Mouse (Mus musculus) neural tube, embryonic 12.5 days (tissue): ENCODE data around the gene Col9a3. TPM values are rescaled to one million over a fixed set of nuclear protein-coding genes. Genes with fewer than 3 reads are reported as not detected.

ENCODE experiments used
- ATAC-seq: fragments of 200-750 bp; cut with Nextera tagmentation; 2 replicates; pipeline ENCODE4 v1.8.0; 2017; ENCODE audit warnings: low read depth, mild to moderate bottlenecking, moderate TSS enrichment, moderate library complexity; ENCODE audit not compliant: low FRiP score
- H3K27ac ChIP-seq: fragments of 300-500 bp; sonication (generic); 2 replicates; pipeline ENCODE4 v1.5.1; 2016
- H3K27me3 ChIP-seq: fragments of 300-500 bp; sonication (generic); replicated peaks from 2 replicates; pipeline ENCODE4 v1.6.1; 2016; ENCODE audit warnings: mild to moderate bottlenecking
- H3K36me3 ChIP-seq: fragments of 300-500 bp; sonication (generic); 2 replicates; pipeline ENCODE4 v1.6.1; 2016; ENCODE audit warnings: mild to moderate bottlenecking
- H3K4me1 ChIP-seq: fragments of 300-500 bp; sonication (generic); 2 replicates; pipeline ENCODE4 v1.6.1; 2016
- H3K4me2 ChIP-seq: fragments of 300-500 bp; sonication (generic); replicated peaks from 2 replicates; pipeline ENCODE4 v1.6.1; 2016; ENCODE audit warnings: mild to moderate bottlenecking
- H3K4me3 ChIP-seq: fragments of 300-500 bp; sonication (generic); 2 replicates; pipeline ENCODE4 v1.5.1; 2016
- H3K9ac ChIP-seq: fragments of 300-500 bp; sonication (generic); 2 replicates; pipeline ENCODE4 v1.6.1; 2016; ENCODE audit warnings: mild to moderate bottlenecking
- H3K9me3 ChIP-seq: fragments of 300-500 bp; sonication (generic); 2 replicates; pipeline ENCODE4 v1.6.1; 2016; ENCODE audit warnings: mild to moderate bottlenecking
- WGBS: fragments of 180-500 bp; shearing (Covaris S2); methylation state at CpG from one replicate; pipeline ENCODE4 v1.1.7; 2016; 5-methylcytosine and 5-hydroxymethylcytosine counted together
- polyA plus RNA-seq: library from polyadenylated mRNA; unstranded; fragments of >200 nt; fragmentation: Nextera tagmentation; extraction: Ambion mirVana; gene quantifications from 2 replicates; pipeline ENCODE4 v1.2.1, GENCODE M21; 2016

The Col9a3 gene
- polyA plus RNA-seq, 1 experiment from 2014 or later = 52.2 TPM

GRCm38 (mm10) chr2:180582481-180583153 is 15.0 kb upstream of the Col9a3 start:
- ATAC-seq = peak; percentile 73
- Histone ChIP-seq H3K27ac (0 out of 2 replicates have a peak overlapping the region, but pooled peaks have one; percentile 46), H3K4me3 (peak overlapping the region; percentile 84), H3K4me2 (peak overlapping the region; percentile 97), H3K9ac (peak overlapping the region; percentile 96), H3K9me3 (no peaks in the 10 kb centered on the region), H3K4me1 (peaks cover 17% of the 10 kb centered on the region), H3K27me3 (no peaks in the 10 kb centered on the region), H3K36me3 (peaks cover 21% of the 10 kb centered on the region)
- WGBS = under 1% methylated on average over 57 of the region's 57 CpGs

GRCm38 (mm10) chr2:180583154-180583507 is 14.5 kb upstream of the Col9a3 start:
- Histone ChIP-seq H3K9ac (peak overlapping the region; percentile 96), H3K4me2 (peak overlapping the region; percentile 97), H3K4me1 (peaks cover 17% of the 10 kb centered on the region), H3K27me3 (no peaks in the 10 kb centered on the region), H3K27ac (no peak overlapping the region), H3K4me3 (peak overlapping the region; percentile 84), H3K36me3 (peaks cover 21% of the 10 kb centered on the region), H3K9me3 (no peaks in the 10 kb centered on the region)
- peak; percentile 39 for ATAC-seq
- 37% methylated on average over 7 of the region's 7 CpGs for WGBS

GRCm38 (mm10) chr2:180588736-180589122 is 8.9 kb upstream of the Col9a3 start:
- Histone ChIP-seq H3K4me2 (peak overlapping the region; percentile 88), H3K27ac (0 out of 2 replicates have a peak overlapping the region, but pooled peaks have one; percentile 82), H3K4me3 (peak overlapping the region; percentile 85), H3K9ac (peak overlapping the region; percentile 87), H3K4me1 (peaks cover 20% of the 10 kb centered on the region), H3K36me3 (peaks cover 49% of the 10 kb centered on the region), H3K27me3 (no peaks in the 10 kb centered on the region), H3K9me3 (no peaks in the 10 kb centered on the region)
- peak; percentile 23; the same call in 1 of the 2 replicates for ATAC-seq
- 50% methylated on average over 6 of the region's 6 CpGs for whole genome bisulfite sequencing

GRCm38 (mm10) chr2:180589123-180589831 is 8.3 kb upstream of the Col9a3 start, which contains the start of gene Ogfr:
Gene Ogfr (plus strand): TSS chr2:180589245.
- WGBS = under 1% methylated on average over 66 of the region's 67 CpGs
- H3K36me3 ChIP-seq = peaks cover 55% of the 10 kb centered on the region
- H3K4me1 ChIP-seq = peaks cover 16% of the 10 kb centered on the region
- H3K9me3 ChIP-seq = no peaks in the 10 kb centered on the region
- peak within 1 kb of the TSS; percentile 85 for H3K4me3 ChIP-seq
- H3K27me3 ChIP-seq = no peaks in the 10 kb centered on the region
- H3K27ac ChIP-seq = peak within 1 kb of the TSS; percentile 82
- H3K9ac ChIP-seq = peak within 1 kb of the TSS; percentile 87
- H3K4me2 ChIP-seq = peak within 1 kb of the TSS; percentile 88
- peak; percentile 93 for ATAC-seq

- ATAC-seq = peak; percentile 57; the same call in 1 of the 2 replicates
- H3K9me3 ChIP-seq = no peaks in the 10 kb centered on the region
Observed at GRCm38 (mm10) chr2:180598157-180598705, 641 bp downstream of the Col9a3 start.

GRCm38 (mm10) chr2:180600569-180601021 is 3.0 kb downstream of the Col9a3 start:
- Histone ChIP-seq H3K9ac (no peak overlapping the region), H3K9me3 (no peaks in the 10 kb centered on the region), H3K36me3 (peaks cover 6% of the 10 kb centered on the region; the same call in 1 of the 2 replicates), H3K27ac (no peak overlapping the region), H3K27me3 (peaks cover 31% of the 10 kb centered on the region), H3K4me2 (peak overlapping the region; percentile 24), H3K4me3 (no peak overlapping the region), H3K4me1 (peaks cover 25% of the 10 kb centered on the region)
- 20% methylated on average over 9 of the region's 9 CpGs for WGBS
- ATAC-seq = no peak

More at GRCm38 (mm10) chr2:180598157-180598705, 641 bp downstream of the Col9a3 start:
- H3K9ac ChIP-seq = peak overlapping the region; percentile 59
- 1% methylated on average over 41 of the region's 41 CpGs for WGBS
- peaks cover 28% of the 10 kb centered on the region for H3K4me1 ChIP-seq
- H3K27me3 ChIP-seq = peaks cover 31% of the 10 kb centered on the region
- peak overlapping the region; percentile 77 for H3K4me2 ChIP-seq
- peaks cover 28% of the 10 kb centered on the region for H3K36me3 ChIP-seq
- peak overlapping the region; percentile 15; the same call in 1 of the 2 replicates for H3K27ac ChIP-seq
- H3K4me3 ChIP-seq = peak overlapping the region; percentile 41

GRCm38 (mm10) chr2:180604781-180605180 is 7.2 kb downstream of the Col9a3 start:
- Histone ChIP-seq H3K9me3 (no peaks in the 10 kb centered on the region), H3K27ac (no peak overlapping the region), H3K36me3 (no peaks in the 10 kb centered on the region), H3K4me1 (peaks cover 10% of the 10 kb centered on the region), H3K4me3 (no peak overlapping the region), H3K4me2 (no peak overlapping the region), H3K27me3 (0 out of 2 replicates have a peak, but pooled peaks cover 5% of the 10 kb centered on the region), H3K9ac (no peak overlapping the region)
- 56% methylated on average over 6 of the region's 6 CpGs for WGBS
- no peak for ATAC-seq

GRCm38 (mm10) chr2:180610283-180610682 is 12.7 kb downstream of the Col9a3 start:
- Histone ChIP-seq H3K4me3 (no peak overlapping the region), H3K27me3 (no peaks in the 10 kb centered on the region; the same call in 1 of the 2 replicates), H3K4me2 (no peak overlapping the region), H3K4me1 (no peaks in the 10 kb centered on the region), H3K36me3 (no peaks in the 10 kb centered on the region), H3K9me3 (no peaks in the 10 kb centered on the region), H3K9ac (no peak overlapping the region), H3K27ac (no peak overlapping the region)
- ATAC-seq = no peak
- 77% methylated on average over 4 of the region's 4 CpGs for WGBS

- Histone ChIP-seq H3K36me3 (no peaks in the 10 kb centered on the region), H3K9ac (no peak overlapping the region), H3K9me3 (no peaks in the 10 kb centered on the region), H3K27me3 (no peaks in the 10 kb centered on the region; the same call in 1 of the 2 replicates), H3K4me2 (no peak overlapping the region), H3K4me1 (no peaks in the 10 kb centered on the region), H3K4me3 (no peak overlapping the region), H3K27ac (no peak overlapping the region)
- 83% methylated on average over 2 of the region's 2 CpGs for WGBS
- ATAC-seq = no peak
Observed at GRCm38 (mm10) chr2:180611882-180612281, 14.3 kb downstream of the Col9a3 start.

- Histone ChIP-seq H3K4me2 (peak overlapping the region; percentile 54), H3K27me3 (peaks cover 41% of the 10 kb centered on the region), H3K4me1 (peaks cover 5% of the 10 kb centered on the region; the same call in 1 of the 2 replicates), H3K9ac (no peak overlapping the region), H3K4me3 (peak overlapping the region; percentile 37), H3K27ac (no peak overlapping the region), H3K9me3 (peaks cover 18% of the 10 kb centered on the region), H3K36me3 (no peaks in the 10 kb centered on the region)
- 3% methylated on average over 105 of the region's 112 CpGs for WGBS
- peak; percentile 29; the same call in 1 of the 2 replicates for ATAC-seq
Observed at GRCm38 (mm10) chr2:180641576-180642554, 44.3 kb downstream of the Col9a3 start.

- no peak within 1 kb of the TSS for H3K27ac ChIP-seq
- peaks cover 5% of the 10 kb centered on the region; the same call in 1 of the 2 replicates for H3K4me1 ChIP-seq
- peaks cover 42% of the 10 kb centered on the region for H3K27me3 ChIP-seq
- peaks cover 18% of the 10 kb centered on the region for H3K9me3 ChIP-seq
- under 1% methylated on average over 44 of the region's 56 CpGs for WGBS
- H3K4me3 ChIP-seq = peak within 1 kb of the TSS; percentile 37
- H3K9ac ChIP-seq = no peak within 1 kb of the TSS
- no peak for ATAC-seq
- peak within 1 kb of the TSS; percentile 54 for H3K4me2 ChIP-seq
- no peaks in the 10 kb centered on the region for H3K36me3 ChIP-seq
Observed at GRCm38 (mm10) chr2:180642555-180643260, 45.1 kb downstream of the Col9a3 start, which contains the start of gene Tcfl5. Gene Tcfl5 (minus strand): TSS chr2:180642708.
